Mouse (Mus musculus): ENCODE data around the gene Akap13. TPM values are rescaled to one million over a fixed set of nuclear protein-coding genes. Genes with fewer than 3 reads are reported as not detected.
"Not testable (repeated sequence)": the region's sequence is repeated elsewhere in the genome, so short reads cannot be mapped to it uniquely, and the experiment has no call there.

Gene Akap13
- polyA plus RNA-seq, 1 experiment from 2014 or later: 39.9 TPM

DNA sequence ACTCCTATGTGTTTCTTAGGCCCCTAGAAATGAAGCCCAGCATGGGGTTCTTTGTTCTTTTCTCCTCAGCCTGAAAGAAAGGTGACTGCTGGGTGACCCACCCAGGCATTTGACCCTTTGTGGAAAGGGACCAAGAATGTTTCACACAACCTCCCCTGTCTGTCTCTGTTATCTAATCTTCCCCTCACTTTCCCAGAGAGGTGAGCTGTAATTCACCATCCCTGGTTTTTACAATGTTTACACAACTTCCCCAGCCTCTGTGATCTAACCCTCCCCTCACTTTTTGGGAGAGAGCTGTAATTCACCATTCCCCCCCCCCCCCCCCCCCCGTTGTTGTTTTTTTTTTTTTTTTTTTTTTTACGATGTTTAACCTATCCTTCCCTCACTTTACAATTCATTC, 331.5 kb downstream of the Akap13 start:
- H3K27ac ChIP-seq (ENCODE audit: low read length): no peak overlapping the region
- 21% methylated on average over 1 of the region's 2 CpGs for WGBS
- H3K9me3 ChIP-seq (replicated peaks; ENCODE audit: control insufficient read depth, low read length): no peaks in the 10 kb centered on the region
- no peak for ATAC-seq (ENCODE audit: insufficient read depth, low FRiP score)
- H3K4me2 ChIP-seq (ENCODE audit: low read depth, low read length): no peak overlapping the region
- no peak overlapping the region for H3K4me3 ChIP-seq (replicated peaks; ENCODE audit: low read length)
- H3K4me1 ChIP-seq (ENCODE audit: control insufficient read depth, insufficient read depth, low read length): peaks cover 16% of the 10 kb centered on the region
- H3K27me3 ChIP-seq (ENCODE audit: control insufficient read depth, insufficient read depth, low read length): no peaks in the 10 kb centered on the region
- H3K9ac ChIP-seq (ENCODE audit: low read length): no peak overlapping the region
- no peaks in the 10 kb centered on the region for H3K36me3 ChIP-seq (ENCODE audit: control insufficient read depth, insufficient read depth, low read length)

DNA sequence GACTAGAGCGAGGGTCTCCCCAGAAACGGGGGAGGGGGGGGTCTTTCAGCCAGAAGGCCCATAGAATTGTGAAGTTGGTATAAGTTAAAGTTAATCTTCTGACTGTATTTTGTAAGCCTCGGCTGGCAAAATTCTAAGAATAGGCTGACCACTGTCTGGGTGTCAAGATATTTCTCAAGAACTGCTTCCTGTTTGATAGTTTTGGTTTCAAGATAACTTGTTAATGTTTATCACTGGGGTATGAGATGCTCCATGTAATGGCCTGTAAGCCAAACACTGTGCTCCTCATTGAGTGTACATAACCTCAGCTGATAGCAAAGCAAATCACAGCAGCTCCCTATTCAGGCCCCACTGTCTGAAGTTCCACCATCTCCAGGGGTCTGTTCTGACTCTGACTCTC, 332.0 kb downstream of the Akap13 start:
- ATAC-seq (ENCODE audit: insufficient read depth, low FRiP score): no peak
- Histone ChIP-seq H3K4me1 (ENCODE audit: control insufficient read depth, insufficient read depth, low read length) (peaks cover 16% of the 10 kb centered on the region), H3K9me3 (replicated peaks; ENCODE audit: control insufficient read depth, low read length) (no peaks in the 10 kb centered on the region), H3K36me3 (ENCODE audit: control insufficient read depth, insufficient read depth, low read length) (no peaks in the 10 kb centered on the region), H3K27me3 (ENCODE audit: control insufficient read depth, insufficient read depth, low read length) (no peaks in the 10 kb centered on the region), H3K4me3 (replicated peaks; ENCODE audit: low read length) (no peak overlapping the region), H3K9ac (ENCODE audit: low read length) (no peak overlapping the region), H3K4me2 (ENCODE audit: low read depth, low read length) (no peak overlapping the region), H3K27ac (ENCODE audit: low read length) (0 out of 2 replicates have a peak overlapping the region, but pooled peaks have one; percentile 55)
- WGBS: 34% methylated on average over 3 of the region's 3 CpGs

DNA sequence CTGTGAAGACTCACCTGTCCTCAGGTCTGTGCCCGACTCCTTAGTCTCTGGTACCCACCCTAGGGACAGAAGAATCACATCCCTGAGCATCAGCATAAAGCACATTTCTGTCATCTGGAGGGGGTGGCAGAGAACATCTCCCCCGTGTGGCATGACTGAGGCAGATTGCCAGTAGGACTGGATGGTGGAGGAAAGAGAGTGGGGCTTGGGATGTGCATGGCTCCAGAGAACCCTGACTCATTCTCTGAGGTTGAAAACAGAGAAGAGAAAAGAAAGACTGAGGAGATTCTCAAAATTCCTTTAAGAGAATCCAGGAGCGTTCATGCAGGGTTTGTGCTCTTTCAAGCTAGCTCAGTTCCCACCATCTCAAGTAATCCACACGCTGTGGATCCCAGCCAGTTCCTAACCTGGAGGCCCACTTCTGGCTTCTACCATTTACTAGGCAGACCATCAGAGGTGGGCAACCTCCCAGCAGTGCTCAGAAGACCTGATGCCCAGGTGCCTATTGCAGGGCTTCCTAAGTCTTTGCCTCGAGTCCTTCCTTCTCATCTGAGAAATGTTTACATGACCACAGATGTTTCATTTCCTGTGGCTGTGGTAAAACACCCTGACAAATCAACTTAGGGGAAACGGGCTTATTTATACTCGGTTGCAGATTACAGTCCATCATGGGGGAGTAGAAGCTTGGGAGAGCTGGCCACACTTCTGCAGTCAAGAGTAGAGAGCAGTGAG, 332.9 kb downstream of the Akap13 start:
- not testable (repeated sequence) for H3K9me3 ChIP-seq (replicated peaks; ENCODE audit: control insufficient read depth, low read length); ATAC-seq (ENCODE audit: insufficient read depth, low FRiP score); H3K27me3 ChIP-seq (ENCODE audit: control insufficient read depth, insufficient read depth, low read length); H3K4me3 ChIP-seq (replicated peaks; ENCODE audit: low read length); H3K9ac ChIP-seq (ENCODE audit: low read length); H3K4me2 ChIP-seq (ENCODE audit: low read depth, low read length); H3K36me3 ChIP-seq (ENCODE audit: control insufficient read depth, insufficient read depth, low read length)
- H3K4me1 ChIP-seq (ENCODE audit: control insufficient read depth, insufficient read depth, low read length): peaks cover 12% of the 10 kb centered on the region
- peak overlapping the region; percentile 55 for H3K27ac ChIP-seq (ENCODE audit: low read length)
- WGBS: 62% methylated on average over 4 of the region's 7 CpGs

DNA sequence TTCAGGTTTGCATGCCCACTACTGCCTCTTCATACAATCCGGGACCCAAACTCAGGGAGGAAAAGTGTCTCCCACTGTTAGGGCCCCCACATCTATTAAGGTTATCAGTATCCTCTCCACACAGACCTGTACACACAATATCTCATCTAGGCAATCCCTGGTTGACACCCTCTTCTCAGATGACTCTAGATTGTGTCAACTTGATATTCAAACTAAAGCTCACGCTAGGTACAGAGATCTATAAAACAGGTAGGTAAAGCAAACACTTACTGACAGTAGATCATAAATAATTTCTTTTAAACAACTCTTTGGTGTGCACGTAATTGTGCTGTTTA, 333.4 kb downstream of the Akap13 start:
- not testable (repeated sequence) for H3K9ac ChIP-seq (ENCODE audit: low read length); H3K36me3 ChIP-seq (ENCODE audit: control insufficient read depth, insufficient read depth, low read length); H3K4me3 ChIP-seq (replicated peaks; ENCODE audit: low read length); H3K9me3 ChIP-seq (replicated peaks; ENCODE audit: control insufficient read depth, low read length); H3K4me2 ChIP-seq (ENCODE audit: low read depth, low read length); H3K27me3 ChIP-seq (ENCODE audit: control insufficient read depth, insufficient read depth, low read length); ATAC-seq (ENCODE audit: insufficient read depth, low FRiP score); H3K27ac ChIP-seq (ENCODE audit: low read length)
- H3K4me1 ChIP-seq (ENCODE audit: control insufficient read depth, insufficient read depth, low read length): peaks cover 12% of the 10 kb centered on the region
- 49% methylated on average over 3 of the region's 3 CpGs for WGBS

DNA sequence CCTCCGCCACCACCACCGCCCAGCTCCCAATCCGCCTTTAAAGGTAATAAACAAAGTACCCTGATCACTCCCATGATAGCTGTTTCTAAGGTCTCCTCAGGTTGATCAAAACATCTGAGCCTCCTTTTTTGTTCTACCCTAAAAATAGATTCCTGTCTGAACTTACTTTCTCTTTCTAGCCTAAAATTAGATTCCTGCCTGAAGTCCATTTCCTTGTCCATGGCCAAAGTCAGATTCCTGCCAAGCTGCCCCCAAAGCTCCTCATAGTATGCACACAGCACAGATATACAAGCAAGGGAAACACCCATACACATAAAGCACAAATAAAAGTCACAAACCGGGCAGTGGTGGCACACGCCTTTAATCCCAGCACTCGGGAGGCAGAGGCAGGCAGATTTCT, 334.4 kb downstream of the Akap13 start:
- Histone ChIP-seq H3K4me3 (replicated peaks; ENCODE audit: low read length) (no peak overlapping the region), H3K36me3 (ENCODE audit: control insufficient read depth, insufficient read depth, low read length) (no peaks in the 10 kb centered on the region)
- 93% methylated on average over 6 of the region's 6 CpGs for WGBS

DNA sequence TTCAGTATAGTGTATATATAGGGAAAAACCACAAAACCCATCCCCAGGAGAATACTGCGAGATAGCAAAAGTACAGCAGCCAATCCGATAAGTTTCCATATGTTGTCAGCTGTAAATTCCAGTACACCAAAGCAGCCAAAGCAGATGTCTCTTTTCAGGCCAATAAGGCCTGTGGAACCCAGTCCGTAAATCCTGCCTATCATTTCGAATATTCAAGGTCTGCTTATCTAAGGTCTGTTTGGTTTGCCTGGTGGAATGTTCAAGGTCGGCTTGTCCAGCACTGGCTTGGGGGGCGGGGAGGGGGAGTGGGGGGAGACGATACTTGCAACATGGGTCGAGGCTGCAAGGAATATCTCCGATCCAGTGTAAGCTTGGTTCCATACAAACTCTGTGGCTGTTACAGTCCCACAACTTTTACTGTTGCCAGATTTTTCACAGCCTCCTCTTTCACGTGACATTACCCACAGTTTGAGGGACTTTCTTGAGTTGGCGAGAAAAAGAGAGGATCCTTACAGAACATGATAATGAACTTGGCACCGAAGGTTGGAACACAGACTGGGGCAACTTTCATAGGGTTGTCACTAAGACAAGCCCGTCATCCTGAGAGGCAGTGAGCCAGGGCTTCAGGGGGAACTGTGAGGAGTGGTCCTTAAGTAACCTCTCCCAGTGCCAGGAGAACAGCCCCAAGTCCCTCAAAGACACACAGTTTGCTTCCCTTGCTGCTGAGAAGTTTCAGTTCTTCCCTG, 335.9 kb downstream of the Akap13 start:
- 39% methylated on average over 12 of the region's 13 CpGs for WGBS
- H3K9me3 ChIP-seq (replicated peaks; ENCODE audit: control insufficient read depth, low read length); H3K36me3 ChIP-seq (ENCODE audit: control insufficient read depth, insufficient read depth, low read length); H3K9ac ChIP-seq (ENCODE audit: low read length); H3K4me2 ChIP-seq (ENCODE audit: low read depth, low read length); H3K4me3 ChIP-seq (replicated peaks; ENCODE audit: low read length); H3K27me3 ChIP-seq (ENCODE audit: control insufficient read depth, insufficient read depth, low read length); ATAC-seq (ENCODE audit: insufficient read depth, low FRiP score): not testable (repeated sequence)
- H3K4me1 ChIP-seq (ENCODE audit: control insufficient read depth, insufficient read depth, low read length): peaks cover 12% of the 10 kb centered on the region
- H3K27ac ChIP-seq (ENCODE audit: low read length): peak overlapping the region; percentile 42; the same call in 1 of the 2 replicates

More for the DNA sequence above, 334.4 kb downstream of the Akap13 start:
- Histone ChIP-seq H3K27ac (ENCODE audit: low read length) (no peak overlapping the region), H3K4me1 (ENCODE audit: control insufficient read depth, insufficient read depth, low read length) (peaks cover 12% of the 10 kb centered on the region), H3K9ac (ENCODE audit: low read length) (no peak overlapping the region), H3K27me3 (ENCODE audit: control insufficient read depth, insufficient read depth, low read length) (no peaks in the 10 kb centered on the region), H3K9me3 (replicated peaks; ENCODE audit: control insufficient read depth, low read length) (no peaks in the 10 kb centered on the region), H3K4me2 (ENCODE audit: low read depth, low read length) (no peak overlapping the region)
- no peak for ATAC-seq (ENCODE audit: insufficient read depth, low FRiP score)

DNA sequence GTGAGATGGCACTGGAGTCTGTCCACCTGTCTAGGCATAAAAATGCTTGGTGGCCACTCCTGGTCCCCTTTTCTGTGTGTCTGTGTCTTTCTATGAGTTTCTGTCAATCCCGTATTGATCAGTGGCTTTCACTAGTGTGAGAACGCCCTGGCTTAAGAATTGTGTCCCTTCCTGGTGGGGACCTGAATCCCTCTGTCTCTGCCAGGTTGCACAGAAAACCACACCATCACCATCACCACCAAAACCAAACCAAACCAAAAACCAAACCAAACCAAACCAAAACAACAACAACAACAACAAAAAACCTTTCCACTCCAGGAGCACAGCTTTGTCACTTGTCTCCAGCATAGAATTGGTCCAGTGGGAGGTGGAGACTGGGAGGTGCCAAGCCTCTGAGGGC, 337.8 kb downstream of the Akap13 start:
- no peak for ATAC-seq (ENCODE audit: insufficient read depth, low FRiP score)
- Histone ChIP-seq H3K9ac (ENCODE audit: low read length) (no peak overlapping the region), H3K27ac (ENCODE audit: low read length) (no peak overlapping the region), H3K4me2 (ENCODE audit: low read depth, low read length) (no peak overlapping the region), H3K27me3 (ENCODE audit: control insufficient read depth, insufficient read depth, low read length) (no peaks in the 10 kb centered on the region), H3K36me3 (ENCODE audit: control insufficient read depth, insufficient read depth, low read length) (no peaks in the 10 kb centered on the region), H3K9me3 (replicated peaks; ENCODE audit: control insufficient read depth, low read length) (no peaks in the 10 kb centered on the region), H3K4me3 (replicated peaks; ENCODE audit: low read length) (no peak overlapping the region), H3K4me1 (ENCODE audit: control insufficient read depth, insufficient read depth, low read length) (0 out of 2 replicates have a peak, but pooled peaks cover 9% of the 10 kb centered on the region)
- 64% methylated on average over 2 of the region's 2 CpGs for WGBS

DNA sequence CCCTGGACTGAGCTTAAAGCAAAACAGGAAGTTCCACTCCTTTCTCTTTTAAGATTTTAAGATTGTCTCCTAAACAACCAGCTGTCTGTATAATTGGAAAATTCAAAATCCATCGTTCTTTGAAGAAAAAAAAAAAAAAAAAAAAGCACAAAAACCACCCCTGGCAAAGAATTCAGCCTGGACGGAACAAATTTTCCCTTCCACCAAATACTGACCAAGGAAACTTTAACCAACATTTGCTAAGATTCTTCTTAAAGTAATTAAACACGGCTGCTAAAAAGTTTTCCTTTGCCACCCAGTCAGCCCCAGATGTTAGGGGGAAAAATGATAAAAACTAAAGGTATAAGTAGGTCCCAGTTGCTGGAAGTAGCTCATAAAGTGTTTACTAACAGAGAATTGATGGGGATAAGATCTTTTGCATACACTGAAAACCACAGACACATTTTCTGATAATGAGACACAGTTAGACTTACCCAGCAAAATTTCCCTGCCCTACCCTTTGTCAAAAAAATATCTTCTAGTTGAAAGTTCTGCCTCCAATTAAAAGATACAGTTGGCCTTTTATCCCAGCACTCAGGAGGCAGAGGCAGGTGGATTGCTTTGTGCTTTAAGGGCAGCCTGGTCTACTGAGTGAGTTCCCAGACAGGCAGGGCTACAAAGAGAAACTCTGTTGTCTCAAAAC, 338.5 kb downstream of the Akap13 start:
- Histone ChIP-seq H3K9me3 (replicated peaks; ENCODE audit: control insufficient read depth, low read length) (no peaks in the 10 kb centered on the region), H3K27me3 (ENCODE audit: control insufficient read depth, insufficient read depth, low read length) (no peaks in the 10 kb centered on the region), H3K36me3 (ENCODE audit: control insufficient read depth, insufficient read depth, low read length) (no peaks in the 10 kb centered on the region), H3K4me2 (ENCODE audit: low read depth, low read length) (no peak overlapping the region), H3K4me3 (replicated peaks; ENCODE audit: low read length) (no peak overlapping the region), H3K4me1 (ENCODE audit: control insufficient read depth, insufficient read depth, low read length) (0 out of 2 replicates have a peak, but pooled peaks cover 9% of the 10 kb centered on the region), H3K27ac (ENCODE audit: low read length) (no peak overlapping the region), H3K9ac (ENCODE audit: low read length) (no peak overlapping the region)
- WGBS: 32% methylated on average over 3 of the region's 3 CpGs
- no peak for ATAC-seq (ENCODE audit: insufficient read depth, low FRiP score)

DNA sequence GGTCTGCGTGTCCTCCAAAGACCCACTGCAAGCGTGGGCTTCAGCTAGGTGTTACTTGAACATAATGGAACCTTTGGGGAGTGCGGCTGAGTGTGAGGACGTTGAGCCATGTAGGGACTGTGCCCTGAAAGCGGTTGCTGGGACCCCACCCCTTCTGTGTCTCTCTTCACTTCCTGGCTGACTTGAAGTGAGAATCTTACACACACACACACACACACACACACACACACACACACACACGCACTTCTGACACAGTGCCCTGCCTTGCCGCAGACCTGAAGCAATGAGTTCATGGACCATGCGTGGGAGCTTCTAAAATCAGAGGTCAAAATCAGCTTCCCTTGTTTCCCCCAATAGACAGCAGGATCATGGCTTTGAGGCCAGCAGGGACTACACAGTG, 339.8 kb downstream of the Akap13 start:
- no peaks in the 10 kb centered on the region for H3K27me3 ChIP-seq (ENCODE audit: control insufficient read depth, insufficient read depth, low read length)
- no peak overlapping the region for H3K9ac ChIP-seq (ENCODE audit: low read length)
- no peak overlapping the region for H3K4me3 ChIP-seq (replicated peaks; ENCODE audit: low read length)
- no peak overlapping the region for H3K4me2 ChIP-seq (ENCODE audit: low read depth, low read length)
- H3K9me3 ChIP-seq (replicated peaks; ENCODE audit: control insufficient read depth, low read length): no peaks in the 10 kb centered on the region
- H3K4me1 ChIP-seq (ENCODE audit: control insufficient read depth, insufficient read depth, low read length): 0 out of 2 replicates have a peak, but pooled peaks cover 9% of the 10 kb centered on the region
- WGBS: 74% methylated on average over 8 of the region's 8 CpGs
- H3K36me3 ChIP-seq (ENCODE audit: control insufficient read depth, insufficient read depth, low read length): no peaks in the 10 kb centered on the region
- ATAC-seq (ENCODE audit: insufficient read depth, low FRiP score): no peak
- H3K27ac ChIP-seq (ENCODE audit: low read length): no peak overlapping the region
